Mouse (Mus musculus): Measurements from ENCODE around the gene Gpc6. TPM values are rescaled to one million over a fixed set of nuclear protein-coding genes. Genes with fewer than 3 reads are reported as not detected.

Gpc6 gene
- polyA plus RNA-seq, 1 experiment from 2014 or later: 31.8 TPM

DNA sequence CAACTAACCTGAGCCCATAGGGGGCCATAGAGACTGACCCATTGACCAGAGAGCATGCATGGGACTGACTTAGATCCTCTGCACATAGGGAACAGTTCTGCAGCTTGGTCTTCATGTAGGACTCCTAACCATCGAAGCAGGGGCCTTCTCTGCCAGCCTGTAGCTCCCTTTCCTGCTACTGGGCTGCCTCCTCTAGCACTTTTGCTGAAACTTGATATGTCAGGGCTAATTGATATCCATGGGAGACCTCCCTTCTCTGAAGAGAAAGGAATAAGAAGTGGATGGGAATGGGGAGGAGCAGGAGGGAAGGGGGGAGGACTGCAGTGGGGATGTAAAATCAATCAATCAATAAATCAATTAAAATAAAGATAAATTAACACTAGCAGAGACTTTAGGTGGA, 678.7 kb downstream of the Gpc6 start:
- H3K4me3 ChIP-seq: no peak overlapping the region
- WGBS: 56% methylated on average over 1 of the region's 1 CpGs
- H3K27ac ChIP-seq: no peak overlapping the region
- H3K27me3 ChIP-seq (ENCODE audit: insufficient read depth, poor library complexity, severe bottlenecking): no peaks in the 10 kb centered on the region
- H3K36me3 ChIP-seq: no peaks in the 10 kb centered on the region
- DNase-seq (ENCODE audit: low spot score): no peak
- H3K9me3 ChIP-seq: no peaks in the 10 kb centered on the region
- no peaks in the 10 kb centered on the region for H3K4me1 ChIP-seq

DNA sequence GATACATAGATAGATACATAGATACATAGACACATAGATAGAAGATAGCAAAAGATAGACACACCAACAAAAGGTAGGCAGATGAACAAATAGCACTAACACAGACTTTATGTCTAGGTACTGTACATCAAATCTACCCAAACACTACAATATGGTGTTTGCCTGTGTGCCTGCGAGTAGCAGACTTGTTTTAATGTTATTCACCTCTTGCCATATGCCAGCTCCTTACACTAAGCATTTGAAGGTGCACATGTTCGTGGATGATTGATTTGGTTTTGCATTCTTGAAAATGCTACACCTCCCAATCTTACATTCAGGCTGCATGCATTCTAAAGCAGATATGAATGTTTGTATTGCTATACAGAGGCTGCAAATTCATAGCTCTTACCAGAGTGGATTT, 680.6 kb downstream of the Gpc6 start:
- 85% methylated on average over 2 of the region's 2 CpGs for WGBS
- no peaks in the 10 kb centered on the region for H3K4me1 ChIP-seq
- no peaks in the 10 kb centered on the region for H3K9me3 ChIP-seq
- H3K27me3 ChIP-seq (ENCODE audit: insufficient read depth, poor library complexity, severe bottlenecking): no peaks in the 10 kb centered on the region
- H3K4me3 ChIP-seq: no peak overlapping the region
- DNase-seq (ENCODE audit: low spot score): no peak
- no peaks in the 10 kb centered on the region for H3K36me3 ChIP-seq
- H3K27ac ChIP-seq: no peak overlapping the region

- Histone ChIP-seq H3K9me3 (no peaks in the 10 kb centered on the region), H3K4me3 (no peak overlapping the region), H3K27me3 (ENCODE audit: insufficient read depth, poor library complexity, severe bottlenecking) (no peaks in the 10 kb centered on the region), H3K27ac (no peak overlapping the region), H3K4me1 (no peaks in the 10 kb centered on the region), H3K36me3 (no peaks in the 10 kb centered on the region)
- 91% methylated on average over 3 of the region's 3 CpGs for WGBS
- no peak for DNase-seq (ENCODE audit: low spot score)
Measured at GRCm38 (mm10) chr14:117611113-117611512, 686.0 kb downstream of the Gpc6 start.

DNA sequence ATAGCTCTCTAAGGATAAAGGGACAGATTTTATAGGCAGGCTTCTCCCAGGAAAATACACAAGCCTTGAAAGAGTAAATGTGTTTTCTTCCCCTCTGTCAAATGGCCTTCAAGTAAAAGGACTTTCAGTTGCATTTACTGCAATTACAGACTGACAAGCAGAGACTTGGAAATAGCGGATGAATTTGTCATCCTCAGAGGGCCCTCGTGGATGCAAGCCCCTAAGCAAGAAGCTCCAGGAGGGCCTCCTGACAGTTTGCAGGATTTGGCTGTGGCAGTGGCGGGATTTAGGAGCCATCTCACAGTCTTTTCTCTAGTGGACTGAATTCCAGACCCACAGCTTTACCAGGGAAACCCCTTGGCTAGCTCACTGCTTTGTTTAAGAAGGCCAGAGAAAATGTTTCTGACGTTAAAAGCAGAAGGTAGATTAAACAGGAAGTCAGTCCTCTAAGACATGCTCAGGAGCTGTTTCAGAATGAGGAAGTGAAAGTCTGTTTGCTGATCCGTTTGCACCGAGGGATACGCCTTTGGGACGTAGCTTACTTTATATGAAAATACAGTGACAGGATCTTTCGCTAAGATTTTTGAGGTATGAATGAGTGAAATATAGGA, 700.1 kb downstream of the Gpc6 start:
- WGBS: 62% methylated on average over 9 of the region's 9 CpGs
- Histone ChIP-seq H3K27me3 (ENCODE audit: insufficient read depth, poor library complexity, severe bottlenecking) (no peaks in the 10 kb centered on the region), H3K4me3 (no peak overlapping the region), H3K27ac (0 out of 2 replicates have a peak overlapping the region, but pooled peaks have one; percentile 5), H3K9me3 (no peaks in the 10 kb centered on the region), H3K4me1 (no peaks in the 10 kb centered on the region), H3K36me3 (no peaks in the 10 kb centered on the region)
- DNase-seq (ENCODE audit: low spot score): no peak

GRCm38 (mm10) chr14:117634238-117634940, 709.3 kb downstream of the Gpc6 start:
- Histone ChIP-seq H3K9me3 (no peaks in the 10 kb centered on the region), H3K4me3 (no peak overlapping the region), H3K27ac (no peak overlapping the region), H3K27me3 (ENCODE audit: insufficient read depth, poor library complexity, severe bottlenecking) (no peaks in the 10 kb centered on the region), H3K36me3 (no peaks in the 10 kb centered on the region), H3K4me1 (no peaks in the 10 kb centered on the region)
- DNase-seq (ENCODE audit: low spot score): no peak
- WGBS: 89% methylated on average over 14 of the region's 14 CpGs

DNA sequence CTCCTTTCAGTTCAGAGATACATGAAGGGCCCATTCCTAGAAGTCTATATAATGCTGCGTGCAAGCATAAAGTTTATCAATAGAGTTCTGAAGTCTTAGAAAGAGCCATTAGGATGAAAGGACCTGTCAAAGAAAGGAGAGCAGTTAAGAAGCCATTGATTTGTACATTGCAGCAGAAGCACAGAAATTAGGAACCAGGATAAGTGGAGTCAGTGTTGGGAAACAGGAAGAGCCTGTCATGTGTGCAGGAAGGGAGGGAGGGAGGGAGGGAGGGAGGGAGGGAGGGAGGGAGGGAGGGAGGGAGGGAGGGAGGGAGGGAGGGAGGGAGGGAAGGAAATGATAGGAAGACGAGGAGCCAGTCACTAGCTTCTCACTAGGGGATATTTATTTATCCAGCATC, 716.7 kb downstream of the Gpc6 start:
- no peaks in the 10 kb centered on the region for H3K4me1 ChIP-seq
- H3K36me3 ChIP-seq: no peaks in the 10 kb centered on the region
- no peaks in the 10 kb centered on the region for H3K9me3 ChIP-seq
- H3K27me3 ChIP-seq (ENCODE audit: insufficient read depth, poor library complexity, severe bottlenecking): peaks cover 8% of the 10 kb centered on the region; the same call in 1 of the 2 replicates
- no peak for DNase-seq (ENCODE audit: low spot score)
- no peak overlapping the region for H3K27ac ChIP-seq
- H3K4me3 ChIP-seq: no peak overlapping the region
- 68% methylated on average over 2 of the region's 2 CpGs for WGBS

- H3K27ac ChIP-seq: no peak overlapping the region
- no peaks in the 10 kb centered on the region for H3K36me3 ChIP-seq
- no peak for DNase-seq (ENCODE audit: low spot score)
- 86% methylated on average over 1 of the region's 1 CpGs for WGBS
- peaks cover 1% of the 10 kb centered on the region for H3K4me1 ChIP-seq
- H3K9me3 ChIP-seq: no peaks in the 10 kb centered on the region
- no peak overlapping the region for H3K4me3 ChIP-seq
- H3K27me3 ChIP-seq (ENCODE audit: insufficient read depth, poor library complexity, severe bottlenecking): peaks cover 8% of the 10 kb centered on the region; the same call in 1 of the 2 replicates
Measured at GRCm38 (mm10) chr14:117643069-117643468, 718.0 kb downstream of the Gpc6 start.

DNA sequence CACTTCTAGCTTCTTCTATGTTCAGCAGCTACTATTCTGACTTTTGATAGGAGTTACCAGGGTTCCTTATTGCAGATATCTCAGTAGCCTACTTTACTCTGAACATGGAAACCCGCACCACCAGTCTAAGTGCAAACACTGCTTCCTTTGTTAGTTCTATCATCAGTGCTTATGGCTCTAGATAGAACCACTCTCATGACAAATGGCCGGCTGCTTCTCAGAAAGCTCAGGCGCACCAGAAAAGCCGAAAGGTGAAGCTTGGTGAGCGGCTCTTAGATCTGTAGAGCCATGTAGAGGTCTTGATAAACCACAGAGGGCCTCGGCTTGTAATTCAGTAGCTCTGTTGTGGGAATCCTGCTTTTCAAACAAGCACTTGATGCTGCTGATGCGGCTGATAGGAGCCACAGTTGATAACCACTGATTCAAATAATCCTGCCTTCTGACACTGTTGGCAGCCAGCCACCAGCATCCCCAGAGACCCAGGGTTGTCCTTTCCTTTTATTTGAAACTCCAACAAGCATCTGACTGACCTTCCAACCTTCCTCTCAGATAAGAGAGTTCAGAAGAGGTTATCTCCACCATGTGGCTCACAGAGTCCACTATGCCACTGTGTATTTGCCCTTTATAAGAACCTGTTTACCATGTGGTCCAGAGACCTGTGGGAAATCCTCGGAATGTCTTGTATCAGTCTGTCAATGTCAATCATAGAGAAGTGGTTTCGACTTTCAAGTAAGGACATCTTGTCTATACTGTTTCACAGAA, 723.3 kb downstream of the Gpc6 start:
- no peak overlapping the region for H3K4me3 ChIP-seq
- H3K27me3 ChIP-seq (ENCODE audit: insufficient read depth, poor library complexity, severe bottlenecking): peaks cover 8% of the 10 kb centered on the region; the same call in 1 of the 2 replicates
- no peaks in the 10 kb centered on the region for H3K9me3 ChIP-seq
- H3K36me3 ChIP-seq: no peaks in the 10 kb centered on the region
- peaks cover 9% of the 10 kb centered on the region for H3K4me1 ChIP-seq
- H3K27ac ChIP-seq: no peak overlapping the region
- WGBS: 20% methylated on average over 9 of the region's 9 CpGs
- peak; percentile 76 for DNase-seq (ENCODE audit: low spot score)

- Histone ChIP-seq H3K4me1 (peaks cover 9% of the 10 kb centered on the region), H3K9me3 (no peaks in the 10 kb centered on the region), H3K27me3 (ENCODE audit: insufficient read depth, poor library complexity, severe bottlenecking) (peaks cover 8% of the 10 kb centered on the region; the same call in 1 of the 2 replicates), H3K4me3 (no peak overlapping the region), H3K36me3 (no peaks in the 10 kb centered on the region), H3K27ac (no peak overlapping the region)
- WGBS: 86% methylated on average over 4 of the region's 4 CpGs
- DNase-seq (ENCODE audit: low spot score): no peak
Measured at GRCm38 (mm10) chr14:117650141-117650540, 725.0 kb downstream of the Gpc6 start.

GRCm38 (mm10) chr14:117651271-117651670, 726.2 kb downstream of the Gpc6 start:
- H3K4me3 ChIP-seq: no peak overlapping the region
- WGBS: 59% methylated on average over 4 of the region's 4 CpGs
- H3K9me3 ChIP-seq: no peaks in the 10 kb centered on the region
- H3K4me1 ChIP-seq: peaks cover 9% of the 10 kb centered on the region
- no peak for DNase-seq (ENCODE audit: low spot score)
- H3K27ac ChIP-seq: no peak overlapping the region
- peaks cover 9% of the 10 kb centered on the region; the same call in 1 of the 2 replicates for H3K27me3 ChIP-seq (ENCODE audit: insufficient read depth, poor library complexity, severe bottlenecking)
- H3K36me3 ChIP-seq: no peaks in the 10 kb centered on the region

DNA sequence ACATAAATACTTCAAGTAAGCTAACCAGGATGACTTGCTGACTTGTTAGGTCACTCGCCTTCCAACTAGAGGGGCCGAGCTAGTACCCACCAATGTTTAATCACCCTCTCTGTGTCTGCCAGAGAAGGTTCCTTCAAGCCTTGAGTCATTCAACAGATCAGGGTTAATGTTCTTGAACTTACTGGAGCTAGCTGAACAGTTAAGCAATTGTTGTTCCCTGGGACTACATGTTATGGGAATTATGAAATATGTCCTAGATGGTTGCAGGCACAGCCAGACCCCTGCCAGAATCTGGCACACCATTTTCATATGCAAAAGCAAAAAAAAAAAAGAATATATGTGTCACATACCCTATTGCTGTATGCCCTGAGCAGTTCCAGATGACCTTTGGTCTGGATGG, 726.8 kb downstream of the Gpc6 start:
- no peak for DNase-seq (ENCODE audit: low spot score)
- 86% methylated on average over 2 of the region's 2 CpGs for WGBS
- Histone ChIP-seq H3K36me3 (no peaks in the 10 kb centered on the region), H3K27ac (no peak overlapping the region), H3K4me3 (no peak overlapping the region), H3K9me3 (no peaks in the 10 kb centered on the region), H3K4me1 (peaks cover 9% of the 10 kb centered on the region), H3K27me3 (ENCODE audit: insufficient read depth, poor library complexity, severe bottlenecking) (peaks cover 4% of the 10 kb centered on the region; the same call in 1 of the 2 replicates)

DNA sequence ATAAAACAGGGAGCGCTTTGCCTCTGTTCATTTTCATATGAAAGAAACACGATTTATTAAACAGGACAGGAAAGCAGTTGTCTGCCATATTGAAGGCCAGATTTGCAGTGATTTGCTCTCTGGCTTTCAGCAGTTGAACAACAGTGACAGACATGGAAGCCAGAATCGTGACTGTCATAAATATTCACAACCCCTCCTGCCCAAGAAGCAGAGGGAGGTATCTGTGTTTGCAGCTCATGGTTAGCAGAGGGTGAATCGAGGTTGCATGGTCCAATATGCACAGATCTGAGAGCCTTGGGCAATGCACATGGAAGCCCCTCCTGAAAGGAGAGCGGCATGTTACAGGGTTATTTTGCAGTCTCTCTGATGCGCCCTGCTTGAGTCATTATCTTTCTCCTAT, 730.3 kb downstream of the Gpc6 start:
- H3K27ac ChIP-seq: no peak overlapping the region
- 85% methylated on average over 6 of the region's 6 CpGs for WGBS
- no peaks in the 10 kb centered on the region for H3K4me1 ChIP-seq
- no peaks in the 10 kb centered on the region for H3K36me3 ChIP-seq
- H3K27me3 ChIP-seq (ENCODE audit: insufficient read depth, poor library complexity, severe bottlenecking): peaks cover 4% of the 10 kb centered on the region; the same call in 1 of the 2 replicates
- H3K4me3 ChIP-seq: no peak overlapping the region
- no peaks in the 10 kb centered on the region for H3K9me3 ChIP-seq
- DNase-seq (ENCODE audit: low spot score): no peak

GRCm38 (mm10) chr14:117659198-117659761, 734.2 kb downstream of the Gpc6 start:
- no peak overlapping the region for H3K27ac ChIP-seq
- no peak for DNase-seq (ENCODE audit: low spot score)
- WGBS: 83% methylated on average over 8 of the region's 8 CpGs
- no peaks in the 10 kb centered on the region for H3K36me3 ChIP-seq
- no peaks in the 10 kb centered on the region for H3K4me1 ChIP-seq
- H3K9me3 ChIP-seq: no peaks in the 10 kb centered on the region
- 0 out of 2 replicates have a peak, but pooled peaks cover 4% of the 10 kb centered on the region for H3K27me3 ChIP-seq (ENCODE audit: insufficient read depth, poor library complexity, severe bottlenecking)
- H3K4me3 ChIP-seq: no peak overlapping the region

Data from heart, embryonic 10.5 days (tissue).